Mouse (Mus musculus) ovary, postnatal 10 days (tissue): Measurements from ENCODE around the gene Rnf215.
"Not testable (repeated sequence)": the region's sequence is repeated elsewhere in the genome, so short reads cannot be mapped to it uniquely, and the experiment has no call there.

Experiments
- DNase-seq: peaks from one replicate; pipeline ENCODE4 v3.0.0; 2022; ENCODE audit warnings: low spot score

The Rnf215 gene

GRCm38 (mm10) chr11:4134986-4135935 lies at the start of gene Rnf215:
Gene Rnf215, plus strand, starts transcription at chr11:4135202.
- peak; percentile 82 for DNase-seq

- DNase-seq: no peak
These were observed 48.8 kb upstream of the Rnf215 start for GRCm38 (mm10) chr11:4086246-4086645.

GRCm38 (mm10) chr11:4087267-4087666 lies 47.7 kb upstream of the Rnf215 start:
- no peak for DNase-seq

- no peak for DNase-seq
These were observed 41.3 kb upstream of the Rnf215 start for GRCm38 (mm10) chr11:4093459-4094377.

- DNase-seq: no peak
These were observed 40.4 kb upstream of the Rnf215 start for GRCm38 (mm10) chr11:4094378-4095170.

GRCm38 (mm10) chr11:4095171-4096053 lies 39.6 kb upstream of the Rnf215 start, which contains the start of gene Mtfp1:
Gene Mtfp1, minus strand, starts transcription at chr11:4095445.
- no peak for DNase-seq

- DNase-seq: peak; percentile 81
These were observed 38.7 kb upstream of the Rnf215 start for GRCm38 (mm10) chr11:4096054-4096984.

GRCm38 (mm10) chr11:4097091-4097621 lies 37.8 kb upstream of the Rnf215 start:
- DNase-seq: no peak

- no peak for DNase-seq
These were observed 36.9 kb upstream of the Rnf215 start for GRCm38 (mm10) chr11:4098120-4098519.

GRCm38 (mm10) chr11:4098816-4099215 lies 36.2 kb upstream of the Rnf215 start:
- DNase-seq: no peak

GRCm38 (mm10) chr11:4099447-4099846 lies 35.6 kb upstream of the Rnf215 start:
- DNase-seq: no peak

- no peak for DNase-seq
These were observed 33.2 kb upstream of the Rnf215 start for GRCm38 (mm10) chr11:4101851-4102250.

- DNase-seq: no peak
These were observed 31.5 kb upstream of the Rnf215 start for GRCm38 (mm10) chr11:4103522-4103921.

GRCm38 (mm10) chr11:4104989-4105388 lies 30.0 kb upstream of the Rnf215 start:
- no peak for DNase-seq

GRCm38 (mm10) chr11:4105444-4105843 lies 29.6 kb upstream of the Rnf215 start:
- DNase-seq: no peak

GRCm38 (mm10) chr11:4107901-4108300 lies 27.1 kb upstream of the Rnf215 start:
- not testable (repeated sequence) for DNase-seq

GRCm38 (mm10) chr11:4108691-4109090 lies 26.3 kb upstream of the Rnf215 start:
- no peak for DNase-seq

- no peak for DNase-seq
These were observed 23.0 kb upstream of the Rnf215 start for GRCm38 (mm10) chr11:4112033-4112432.

- no peak for DNase-seq
These were observed 22.1 kb upstream of the Rnf215 start for GRCm38 (mm10) chr11:4112861-4113260.
